Mouse (Mus musculus) C2C12 (cell line): ENCODE measurements at regions not wholly inside any gene's neighbourhood (a gene's known extent, or its start where the extent isn't known, plus 50 kb on each side); places are given as distances from the start of the nearest gene placed in this dataset.

ENCODE experiments used
- H3K27me3 ChIP-seq: one replicate; pipeline ENCODE4 v1.6.1; 2011; ENCODE audit not compliant: control insufficient read depth, insufficient read depth, insufficient read length
- H3K36me3 ChIP-seq: one replicate; pipeline ENCODE4 v1.6.1; 2011; ENCODE audit not compliant: control insufficient read depth, insufficient read depth
- H3K4me3 ChIP-seq: one replicate; pipeline ENCODE4 v1.5.1; 2011; ENCODE audit warnings: mild to moderate bottlenecking, control low read depth; ENCODE audit not compliant: poor library complexity, insufficient read depth, severe bottlenecking
- H3K79me2 ChIP-seq: one replicate; pipeline ENCODE4 v1.6.1; 2011; ENCODE audit not compliant: control insufficient read depth, insufficient read depth
- H3K79me3 ChIP-seq: one replicate; pipeline ENCODE4 v1.6.1; 2011; ENCODE audit warnings: low read depth, control low read depth
- H3ac ChIP-seq: one replicate; pipeline ENCODE3; 2011; ENCODE audit warnings: low read depth; ENCODE audit not compliant: control insufficient read depth, insufficient read length
- CEBPB ChIP-seq: IDR thresholded peaks from one replicate; pipeline ENCODE4 v1.6.1; 2011; ENCODE audit warnings: low read depth, mild to moderate bottlenecking, control low read depth, moderate library complexity
- CTCF ChIP-seq: IDR thresholded peaks from one replicate; pipeline ENCODE4 v1.5.1; 2011; ENCODE audit not compliant: control insufficient read depth, insufficient read depth, insufficient read length
- FOSL1 ChIP-seq: IDR thresholded peaks from one replicate; pipeline ENCODE4 v1.8.0; 2011; ENCODE audit warnings: mild to moderate bottlenecking, low read length; ENCODE audit not compliant: poor library complexity, insufficient read depth, severe bottlenecking
- MAX ChIP-seq: IDR thresholded peaks from one replicate; pipeline ENCODE4 v1.6.1; 2011; ENCODE audit warnings: mild to moderate bottlenecking, control low read depth
- MYOD1 ChIP-seq: IDR thresholded peaks from one replicate; pipeline ENCODE4 v1.6.1; 2011; ENCODE audit warnings: low read depth; ENCODE audit not compliant: control insufficient read depth, insufficient read length
- MYOG ChIP-seq: IDR thresholded peaks from one replicate; pipeline ENCODE4 v1.6.1; 2011; ENCODE audit not compliant: control insufficient read depth, insufficient read length; ENCODE audit errors: extremely low read depth
- USF1 ChIP-seq: IDR thresholded peaks from one replicate; pipeline ENCODE4 v1.6.1; 2011; ENCODE audit warnings: low read depth, mild to moderate bottlenecking, control low read depth, moderate library complexity

DNA sequence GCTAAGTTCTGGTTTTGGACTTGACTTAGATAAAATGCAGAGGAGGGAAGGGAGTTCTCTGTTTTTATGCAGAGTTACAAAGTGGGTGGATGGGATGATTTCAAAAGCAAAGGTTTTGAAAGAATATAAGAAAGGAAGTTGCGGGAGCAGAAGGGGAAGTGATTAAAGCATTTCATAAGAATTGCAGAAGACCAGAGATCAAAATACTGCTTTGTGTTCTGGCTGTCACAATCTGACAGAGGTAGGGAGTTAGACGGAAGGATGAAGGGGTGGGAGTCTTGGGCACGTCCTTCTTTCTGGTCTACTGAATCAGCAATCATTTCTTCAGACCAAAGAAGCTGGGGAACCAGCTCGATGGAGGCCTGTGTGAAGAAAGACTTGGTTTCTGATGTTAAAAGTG lies 78.0 kb upstream of the Fn1 start:
- H3K36me3 ChIP-seq: no peaks in the 10 kb centered on the region
- H3K4me3 ChIP-seq: no peak overlapping the region
- H3K27me3 ChIP-seq: no peaks in the 10 kb centered on the region
- no peaks in the 10 kb centered on the region for H3K79me2 ChIP-seq
- H3K79me3 ChIP-seq: no peaks in the 10 kb centered on the region
- no peak overlapping the region for H3ac ChIP-seq
- no peak for TF ChIP-seq MYOD1
- TF ChIP-seq MAX: no peak
- TF ChIP-seq CEBPB: no peak
- no peak for TF ChIP-seq MYOG
- TF ChIP-seq CTCF: no peak
- TF ChIP-seq USF1: no peak
- no peak for TF ChIP-seq FOSL1

DNA sequence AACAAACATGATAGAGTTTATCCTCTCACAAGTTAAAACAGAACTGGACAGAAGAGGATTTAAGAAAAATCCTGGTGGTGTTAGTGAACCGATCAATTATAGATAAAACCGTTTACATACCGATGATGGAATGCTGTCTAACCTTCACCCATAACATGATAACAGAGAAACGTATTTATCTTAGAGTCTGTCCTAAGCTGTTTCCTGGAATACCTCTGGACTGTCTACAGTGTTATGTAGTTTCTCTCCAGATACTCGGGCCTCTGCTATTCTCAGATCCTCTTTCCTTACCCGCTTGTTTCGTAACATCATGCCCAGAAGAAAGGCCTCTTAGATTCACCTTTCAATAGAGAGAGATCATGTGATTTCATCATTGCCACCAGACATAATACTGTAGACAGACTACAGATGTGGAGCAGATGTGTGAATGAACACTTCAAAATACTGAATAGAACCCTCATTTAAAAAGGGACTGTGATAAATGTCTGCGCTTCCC lies 75.9 kb upstream of the Fn1 start:
- H3K79me2 ChIP-seq: no peaks in the 10 kb centered on the region
- no peaks in the 10 kb centered on the region for H3K79me3 ChIP-seq
- no peak overlapping the region for H3K4me3 ChIP-seq
- H3K36me3 ChIP-seq: no peaks in the 10 kb centered on the region
- TF ChIP-seq CEBPB (no peak), MYOG (no peak), MAX (no peak), FOSL1 (no peak), USF1 (no peak), MYOD1 (no peak), CTCF (no peak)
- no peaks in the 10 kb centered on the region for H3K27me3 ChIP-seq
- H3ac ChIP-seq: no peak overlapping the region

DNA sequence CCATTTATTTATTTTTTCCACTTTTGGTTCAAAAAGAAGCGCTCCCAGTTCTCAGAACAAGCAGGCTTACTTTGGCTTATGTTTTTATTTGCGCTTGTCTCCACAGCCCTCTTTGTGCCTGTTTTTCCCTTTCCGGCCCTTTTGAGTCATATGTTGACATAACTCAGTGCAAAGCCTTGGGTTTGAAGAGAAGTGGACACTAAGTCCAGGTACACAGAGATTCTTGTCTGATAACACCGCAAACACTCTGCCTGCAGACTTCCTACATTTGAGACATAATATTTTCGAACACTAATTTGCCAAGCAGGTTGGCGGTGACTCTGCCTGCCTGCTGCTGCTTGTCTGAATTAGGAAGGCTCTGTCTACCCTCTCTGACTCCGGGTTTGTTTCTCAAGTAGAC lies 70.8 kb upstream of the Fn1 start:
- H3K79me3 ChIP-seq: no peaks in the 10 kb centered on the region
- no peaks in the 10 kb centered on the region for H3K36me3 ChIP-seq
- no peaks in the 10 kb centered on the region for H3K79me2 ChIP-seq
- no peak overlapping the region for H3K4me3 ChIP-seq
- H3K27me3 ChIP-seq: no peaks in the 10 kb centered on the region
- TF ChIP-seq CTCF (no peak), USF1 (no peak), CEBPB (no peak), MAX (no peak), MYOG (no peak), MYOD1 (no peak), FOSL1 (no peak)
- H3ac ChIP-seq: no peak overlapping the region

DNA sequence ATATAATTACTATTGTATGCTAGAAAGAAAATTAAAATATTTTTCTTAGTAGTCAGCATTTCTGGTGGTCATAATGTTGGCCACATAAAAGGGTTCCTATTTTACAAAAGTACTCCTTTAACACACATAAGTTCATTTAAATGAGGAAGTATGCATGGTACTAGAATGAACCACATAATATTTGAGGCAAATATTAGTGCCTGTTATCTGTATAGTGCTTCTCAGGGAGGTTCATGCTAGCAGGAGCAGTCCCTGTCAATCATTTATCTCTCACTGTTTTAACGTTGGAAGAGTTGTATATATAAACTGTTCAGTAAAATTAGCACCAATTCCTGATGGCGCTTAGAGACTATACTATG lies 70.0 kb upstream of the Fn1 start:
- Histone ChIP-seq H3ac (no peak overlapping the region), H3K36me3 (no peaks in the 10 kb centered on the region), H3K79me2 (no peaks in the 10 kb centered on the region), H3K4me3 (no peak overlapping the region), H3K79me3 (no peaks in the 10 kb centered on the region), H3K27me3 (no peaks in the 10 kb centered on the region)
- TF ChIP-seq USF1 (no peak), CEBPB (no peak), CTCF (no peak), MAX (no peak), MYOD1 (no peak), FOSL1 (no peak), MYOG (no peak)

DNA sequence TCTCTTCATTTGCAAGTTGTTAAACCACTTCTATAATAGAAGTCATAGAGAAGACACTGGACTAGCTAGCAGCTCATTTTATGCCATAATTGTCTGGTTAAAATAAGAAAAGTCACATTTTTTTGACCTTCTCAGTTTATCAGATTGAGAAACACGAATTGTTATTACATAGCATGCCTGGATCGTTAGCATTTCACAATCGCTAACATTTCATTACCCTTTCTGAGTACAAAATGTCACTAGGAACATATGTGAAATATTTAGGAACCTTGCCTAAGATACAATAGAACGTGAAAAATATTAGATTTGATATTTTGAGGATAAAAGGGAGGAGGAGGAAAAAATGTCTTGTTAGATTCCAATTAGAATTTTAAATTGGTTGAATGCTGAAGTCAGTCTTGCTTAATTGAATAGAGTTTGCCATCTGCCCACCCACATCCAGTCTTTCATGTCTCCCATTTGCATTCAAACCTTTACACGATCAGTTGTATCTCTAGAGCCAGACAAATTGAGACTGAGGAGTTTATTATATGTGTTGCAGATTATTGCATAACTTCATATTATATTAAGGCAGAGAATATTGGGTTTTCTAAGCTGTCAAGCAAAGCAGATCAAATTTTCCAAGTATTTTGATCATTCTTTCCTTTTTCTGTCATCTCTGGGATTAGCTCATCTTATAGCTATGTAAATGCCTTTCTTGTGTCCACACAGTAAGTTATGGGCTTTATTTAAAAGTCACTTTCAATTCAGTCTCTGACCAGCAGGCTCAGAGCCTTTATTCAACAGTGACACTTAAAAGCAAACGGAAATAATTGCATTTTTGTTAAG lies 69.4 kb upstream of the Fn1 start:
- Histone ChIP-seq H3K27me3 (no peaks in the 10 kb centered on the region), H3K79me2 (no peaks in the 10 kb centered on the region), H3K4me3 (no peak overlapping the region), H3K79me3 (no peaks in the 10 kb centered on the region), H3ac (no peak overlapping the region), H3K36me3 (no peaks in the 10 kb centered on the region)
- TF ChIP-seq MAX: no peak
- TF ChIP-seq CTCF: no peak
- no peak for TF ChIP-seq MYOG
- no peak for TF ChIP-seq CEBPB
- no peak for TF ChIP-seq FOSL1
- TF ChIP-seq MYOD1: no peak
- no peak for TF ChIP-seq USF1
